24 mouse cellular contexts compared by ENCODE assay signal in the genomic region with DNA sequence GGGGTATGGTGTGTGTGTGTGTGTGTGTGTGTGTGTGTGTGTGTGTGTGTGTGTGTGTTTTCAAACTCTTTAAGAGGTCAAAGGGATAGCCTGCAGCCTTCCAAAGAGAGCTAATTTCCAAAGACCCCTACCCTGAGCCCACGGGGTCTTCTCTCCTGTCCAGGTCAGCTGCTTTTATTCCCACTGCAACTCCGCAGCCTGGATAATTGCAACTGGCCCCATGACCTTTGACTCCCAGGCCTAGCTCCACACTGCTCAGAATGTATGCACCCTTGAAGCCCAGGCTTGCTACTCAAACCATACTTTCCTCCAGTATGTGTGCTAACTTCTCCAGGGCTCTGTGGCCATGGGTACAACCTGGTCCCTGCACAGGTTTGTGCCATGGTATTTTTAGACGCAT. TPM values are rescaled to one million over a fixed set of nuclear protein-coding genes. Genes with fewer than 3 reads are reported as not detected.
DNase-seq lines count a peak whose midpoint lies in the region; ATAC-seq and TF ChIP-seq lines count a peak whose summit lies in the region.
"Had no signal": no experiment of that assay in that cellular context is flagged by ENCODE, and none has a peak within 500 bp of the region (broad histone marks: within the 10 kb centered on the region; RNA-seq: fewer than 3 reads in every experiment).

No protein-coding gene starts in this region.

- H3K27ac ChIP-seq in heart, postnatal 0 days (ENCODE audit: low read depth): no peak overlapping the region
- H3K27ac ChIP-seq in heart, embryonic 12.5 days (ENCODE audit: poor library complexity, severe bottlenecking): no peak overlapping the region
- peak overlapping the region; percentile 64 for H3K27ac ChIP-seq in embryonic facial prominence, embryonic 12.5 days
- no peak overlapping the region for H3K27ac ChIP-seq in neural tube, embryonic 15.5 days (replicated peaks)
- H3K27ac ChIP-seq: forebrain, embryonic 15.5 days; heart, embryonic 15.5 days; hindbrain, embryonic 12.5 days; intestine, embryonic 15.5 days had no signal

- no peak for TF ChIP-seq CTCF in heart, postnatal 0 days (IDR thresholded peaks at IDR 0.05; ENCODE audit: low read depth)
- TF ChIP-seq CTCF in E14TG2a.4 (conservative IDR thresholded peaks at IDR 0.05; ENCODE audit: low read length): no peak

- no peak for TF ChIP-seq EP300 in heart, postnatal 0 days (IDR thresholded peaks at IDR 0.05; ENCODE audit: low read depth)

- no peaks in the 10 kb centered on the region for H3K36me3 ChIP-seq in heart, postnatal 0 days (replicated peaks; ENCODE audit: control insufficient read depth, insufficient read depth, low read length)
- H3K36me3 ChIP-seq in heart, embryonic 12.5 days: no peaks in the 10 kb centered on the region
- no peaks in the 10 kb centered on the region for H3K36me3 ChIP-seq in E14TG2a.4 (ENCODE audit: insufficient read depth, low read length)
- H3K36me3 ChIP-seq in embryonic facial prominence, embryonic 12.5 days: no peaks in the 10 kb centered on the region
- H3K36me3 ChIP-seq in neural tube, embryonic 15.5 days: no peaks in the 10 kb centered on the region
- H3K36me3 ChIP-seq: forebrain, embryonic 15.5 days; G1E; heart, embryonic 15.5 days; hindbrain, embryonic 12.5 days; intestine, embryonic 15.5 days had no signal

- peaks cover 16% of the 10 kb centered on the region; the same call in 1 of the 2 replicates for H3K27me3 ChIP-seq in heart, postnatal 0 days (ENCODE audit: control insufficient read depth, insufficient read depth, low read length)
- peaks cover 38% of the 10 kb centered on the region for H3K27me3 ChIP-seq in heart, embryonic 12.5 days (replicated peaks)
- peaks cover 23% of the 10 kb centered on the region for H3K27me3 ChIP-seq in E14TG2a.4 (ENCODE audit: insufficient read depth, low read length)
- no peaks in the 10 kb centered on the region for H3K27me3 ChIP-seq in embryonic facial prominence, embryonic 12.5 days
- H3K27me3 ChIP-seq in neural tube, embryonic 15.5 days (replicated peaks): no peaks in the 10 kb centered on the region
- H3K27me3 ChIP-seq: forebrain, embryonic 15.5 days; intestine, embryonic 15.5 days had no signal

- H3K4me1 ChIP-seq in heart, postnatal 0 days (ENCODE audit: control insufficient read depth, insufficient read depth): no peaks in the 10 kb centered on the region; the same call in 1 of the 2 replicates
- H3K4me1 ChIP-seq in heart, embryonic 12.5 days (replicated peaks): peaks cover 24% of the 10 kb centered on the region
- H3K4me1 ChIP-seq in E14TG2a.4 (replicated peaks; ENCODE audit: low read depth, low read length): peaks cover 84% of the 10 kb centered on the region
- peaks cover 56% of the 10 kb centered on the region for H3K4me1 ChIP-seq in embryonic facial prominence, embryonic 12.5 days
- peaks cover 30% of the 10 kb centered on the region for H3K4me1 ChIP-seq in neural tube, embryonic 15.5 days

- no peak overlapping the region for H3K4me3 ChIP-seq in heart, postnatal 0 days (ENCODE audit: low read depth, low read length)
- no peak overlapping the region for H3K4me3 ChIP-seq in heart, embryonic 12.5 days
- peak overlapping the region; percentile 73 for H3K4me3 ChIP-seq in E14TG2a.4 (replicated peaks; ENCODE audit: low read length)
- no peak overlapping the region for H3K4me3 ChIP-seq in embryonic facial prominence, embryonic 12.5 days
- H3K4me3 ChIP-seq in neural tube, embryonic 15.5 days (replicated peaks): no peak overlapping the region
- H3K4me3 ChIP-seq: forebrain, embryonic 15.5 days; heart, embryonic 15.5 days; hindbrain, embryonic 12.5 days; intestine, embryonic 15.5 days had no signal

- intact Hi-C loops in gastrocnemius, postnatal 14 days (cut with DNase I; ENCODE audit: low total_unique reads): no loop called here

- no peaks in the 10 kb centered on the region for H3K9me3 ChIP-seq in heart, postnatal 0 days (replicated peaks; ENCODE audit: control insufficient read depth, low read length)
- no peaks in the 10 kb centered on the region for H3K9me3 ChIP-seq in heart, embryonic 12.5 days (replicated peaks)
- H3K9me3 ChIP-seq in E14TG2a.4 (ENCODE audit: low read length): no peaks in the 10 kb centered on the region
- H3K9me3 ChIP-seq in embryonic facial prominence, embryonic 12.5 days: no peaks in the 10 kb centered on the region
- no peaks in the 10 kb centered on the region for H3K9me3 ChIP-seq in neural tube, embryonic 15.5 days (replicated peaks)
- H3K9me3 ChIP-seq: forebrain, embryonic 15.5 days; heart, embryonic 15.5 days; hindbrain, embryonic 12.5 days; intestine, embryonic 15.5 days had no signal

- no peak overlapping the region for H3K4me2 ChIP-seq in heart, postnatal 0 days (ENCODE audit: low read depth, low read length)
- H3K4me2 ChIP-seq in heart, embryonic 12.5 days: no peak overlapping the region
- no peak overlapping the region for H3K4me2 ChIP-seq in embryonic facial prominence, embryonic 12.5 days (replicated peaks)
- H3K4me2 ChIP-seq in neural tube, embryonic 15.5 days: no peak overlapping the region
- H3K4me2 ChIP-seq: forebrain, embryonic 15.5 days; heart, embryonic 15.5 days; hindbrain, embryonic 12.5 days; intestine, embryonic 15.5 days had no signal

- WGBS in heart, postnatal 0 days: 78% methylated on average over 3 of the region's 3 CpGs
- WGBS in heart, embryonic 12.5 days: 75% methylated on average over 3 of the region's 3 CpGs
- WGBS in embryonic facial prominence, embryonic 12.5 days: 31% methylated on average over 3 of the region's 3 CpGs
- WGBS in neural tube, embryonic 15.5 days: 44% methylated on average over 3 of the region's 3 CpGs

- DNase-seq in heart, postnatal 0 days (ENCODE audit: low spot score): peak; percentile 2
- peak; percentile 73 for DNase-seq in embryo, embryonic 10.5 days (ENCODE audit: low spot score)
- no peak for DNase-seq in gastrocnemius, postnatal 14 days
- DNase-seq in testis, postnatal 14 days (ENCODE audit: low spot score): no peak
- DNase-seq: adrenal gland, adult 8-10 months; cerebellum, adult 11 months; cerebellum, adult 8-10 months; cerebellum, postnatal 14 days; gastrocnemius, postnatal 25 days; kidney, adult 2 months had no signal

- no peak overlapping the region for H3K9ac ChIP-seq in heart, postnatal 0 days (replicated peaks; ENCODE audit: low read depth, low read length)
- no peak overlapping the region for H3K9ac ChIP-seq in heart, embryonic 12.5 days
- no peak overlapping the region for H3K9ac ChIP-seq in embryonic facial prominence, embryonic 12.5 days
- no peak overlapping the region for H3K9ac ChIP-seq in neural tube, embryonic 15.5 days (replicated peaks)
- H3K9ac ChIP-seq: forebrain, embryonic 15.5 days; heart, embryonic 15.5 days; intestine, embryonic 15.5 days had no signal

- no peak for ATAC-seq in heart, postnatal 0 days (ENCODE audit: insufficient read depth, low read depth)
- ATAC-seq in heart, embryonic 12.5 days (ENCODE audit: insufficient number of reproducible peaks, low FRiP score): no peak
- no peak for ATAC-seq in embryonic facial prominence, embryonic 12.5 days (ENCODE audit: insufficient number of reproducible peaks, insufficient read depth, low FRiP score, low TSS enrichment)
- ATAC-seq in neural tube, embryonic 15.5 days (ENCODE audit: low FRiP score): no peak
- ATAC-seq: forebrain, embryonic 15.5 days; intestine, embryonic 15.5 days had no signal

RNA-seq across cellular contexts. Expression of a gene that starts 17.0 kb away (rescaled TPM):
- 3.9 and 4.1 TPM in 2 replicates for total RNA-seq in heart, postnatal 0 days (2014; rRNA removed; ENCODE audit: low replicate concordance)
- polyA plus RNA-seq in heart, postnatal 0 days (2015; fragmentation: Nextera tagmentation; extraction: Ambion mirVana): 0.05 and 0.12 TPM in 2 replicates
- 0.10 and 0.15 TPM in 2 replicates for polyA plus RNA-seq in heart, embryonic 12.5 days (2016; fragmentation: Nextera tagmentation; extraction: Ambion mirVana)
- 0.36 and 0.38 TPM in 2 replicates for polyA plus RNA-seq in embryonic facial prominence, embryonic 12.5 days (2016; fragmentation: Nextera tagmentation; extraction: Ambion mirVana)
- 0.20 and 0.22 TPM in 2 replicates for polyA plus RNA-seq in neural tube, embryonic 15.5 days (2015; fragmentation: Nextera tagmentation; extraction: Ambion mirVana)
- total RNA-seq in gastrocnemius, postnatal 14 days (2021): 1 to 10 TPM; 1.3 to 1.4 TPM
- total RNA-seq: common myeloid progenitor, adult 5-6 weeks; granulocyte monocyte progenitor cell, adult 5-6 weeks had no signal
- polyA plus RNA-seq: forebrain, embryonic 15.5 days; G1E had no signal

RNA-seq across cellular contexts. Expression of a gene that starts 20.2 kb away (rescaled TPM):
- total RNA-seq in heart, postnatal 0 days (2014; rRNA removed; ENCODE audit: low replicate concordance): not detected in 2 replicates
- not detected in 2 replicates for polyA plus RNA-seq in heart, postnatal 0 days (2015; fragmentation: Nextera tagmentation; extraction: Ambion mirVana)
- not detected in 2 replicates for polyA plus RNA-seq in heart, embryonic 12.5 days (2016; fragmentation: Nextera tagmentation; extraction: Ambion mirVana)
- polyA plus RNA-seq in embryonic facial prominence, embryonic 12.5 days (2016; fragmentation: Nextera tagmentation; extraction: Ambion mirVana): not detected in 2 replicates
- polyA plus RNA-seq in neural tube, embryonic 15.5 days (2015; fragmentation: Nextera tagmentation; extraction: Ambion mirVana): not detected in 2 replicates
- not detected for total RNA-seq in gastrocnemius, postnatal 14 days (2021)
- total RNA-seq: common myeloid progenitor, adult 5-6 weeks; G1E; gastrocnemius, postnatal 25 days; granulocyte monocyte progenitor cell, adult 5-6 weeks; heart, postnatal 25 days had no signal
- polyA plus RNA-seq: brain, embryonic 14.5 days; embryonic facial prominence, embryonic 14.5 days; forebrain, embryonic 15.5 days; G1E; heart, embryonic 15.5 days; hindbrain, embryonic 12.5 days; intestine, embryonic 15.5 days; kidney, adult 2 months had no signal

RNA-seq across cellular contexts. Expression of a gene that starts 32.9 kb away (rescaled TPM):
- 18.6 and 36.0 TPM in 2 replicates for total RNA-seq in heart, postnatal 0 days (2014; rRNA removed; ENCODE audit: low replicate concordance)
- 9.3 and 10.4 TPM in 2 replicates for polyA plus RNA-seq in heart, postnatal 0 days (2015; fragmentation: Nextera tagmentation; extraction: Ambion mirVana)
- 3.1 and 3.6 TPM in 2 replicates for polyA plus RNA-seq in heart, embryonic 12.5 days (2016; fragmentation: Nextera tagmentation; extraction: Ambion mirVana)
- polyA plus RNA-seq in embryonic facial prominence, embryonic 12.5 days (2016; fragmentation: Nextera tagmentation; extraction: Ambion mirVana): 10.8 and 11.3 TPM in 2 replicates
- polyA plus RNA-seq in neural tube, embryonic 15.5 days (2015; fragmentation: Nextera tagmentation; extraction: Ambion mirVana): 9.5 and 12.6 TPM in 2 replicates
- total RNA-seq in gastrocnemius, postnatal 14 days (2021): 10 to 100 TPM; 12.9 to 15.0 TPM

RNA-seq across cellular contexts. Expression of a gene that starts 48.2 kb away (rescaled TPM):
- not detected in 2 replicates for total RNA-seq in heart, postnatal 0 days (2014; rRNA removed; ENCODE audit: low replicate concordance)
- not detected in 2 replicates for polyA plus RNA-seq in heart, postnatal 0 days (2015; fragmentation: Nextera tagmentation; extraction: Ambion mirVana)
- not detected in 2 replicates for polyA plus RNA-seq in heart, embryonic 12.5 days (2016; fragmentation: Nextera tagmentation; extraction: Ambion mirVana)
- not detected in 2 replicates for polyA plus RNA-seq in embryonic facial prominence, embryonic 12.5 days (2016; fragmentation: Nextera tagmentation; extraction: Ambion mirVana)
- polyA plus RNA-seq in neural tube, embryonic 15.5 days (2015; fragmentation: Nextera tagmentation; extraction: Ambion mirVana): 0.14 TPM in 1 of 2 replicates, not detected in the other
- total RNA-seq in gastrocnemius, postnatal 14 days (2021): not detected
- total RNA-seq: common myeloid progenitor, adult 5-6 weeks; G1E; gastrocnemius, postnatal 25 days; granulocyte monocyte progenitor cell, adult 5-6 weeks; heart, postnatal 25 days had no signal
- polyA plus RNA-seq: brain, embryonic 14.5 days; embryonic facial prominence, embryonic 14.5 days; forebrain, embryonic 15.5 days; G1E; heart, embryonic 15.5 days; hindbrain, embryonic 12.5 days; intestine, embryonic 15.5 days; kidney, adult 2 months had no signal

Comparison
In these comparisons a context has a peak if more than half of its experiments do, and no peak if none do; other contexts are left out.
1. DNase-seq: peak in heart, postnatal 0 days (single experiment) and embryo, embryonic 10.5 days (single experiment); none in gastrocnemius, postnatal 14 days (single experiment) and testis, postnatal 14 days (single experiment).